Mouse (Mus musculus): ENCODE measurements around the gene Arl15.

DNA sequence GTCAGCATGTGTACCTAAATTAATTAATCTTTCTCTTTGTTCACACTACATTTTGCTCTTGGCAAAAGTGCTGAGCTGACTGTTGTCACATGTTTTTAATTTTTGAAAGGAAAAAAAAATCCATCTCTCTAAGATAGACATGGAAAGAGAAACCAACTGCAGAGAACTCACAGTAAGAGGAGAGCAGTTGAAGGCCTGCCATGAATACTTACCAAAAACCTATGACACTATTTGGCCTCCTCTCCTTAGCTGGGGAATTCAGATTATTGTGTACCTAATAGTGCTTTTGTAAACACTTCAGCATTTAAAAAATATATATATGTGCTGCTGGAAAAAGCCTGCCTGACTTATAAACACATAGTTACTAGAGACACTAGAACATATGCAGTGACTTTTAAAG, 302.1 kb downstream of the Arl15 start:
- TF ChIP-seq CTCF (IDR thresholded peaks at IDR 0.05; ENCODE audit: control insufficient read depth, insufficient read depth, low read length) (no peak), POLR2A (IDR thresholded peaks at IDR 0.05; ENCODE audit: borderline replicate concordance, control insufficient read depth, low read depth, low read length) (no peak)

Data from bone marrow, adult 2 months (tissue).